Mouse (Mus musculus) cerebellum, adult 2 months (tissue): Measurements from ENCODE around the gene Gpr156.

Experiments used
- CTCF ChIP-seq: fragments of 200-500 bp; IDR thresholded peaks from 2 replicates; pipeline ENCODE4 v1.5.1; 2011; ENCODE audit warnings: low read depth, mild to moderate bottlenecking, control low read depth, low read length, moderate library complexity, borderline replicate concordance; ENCODE audit not compliant: insufficient read depth
- POLR2A ChIP-seq: fragments of 200-500 bp; IDR thresholded peaks from 2 replicates; pipeline ENCODE4 v1.6.1; 2011; ENCODE audit warnings: low read length, control low read depth, borderline replicate concordance; ENCODE audit not compliant: insufficient read depth

DNA sequence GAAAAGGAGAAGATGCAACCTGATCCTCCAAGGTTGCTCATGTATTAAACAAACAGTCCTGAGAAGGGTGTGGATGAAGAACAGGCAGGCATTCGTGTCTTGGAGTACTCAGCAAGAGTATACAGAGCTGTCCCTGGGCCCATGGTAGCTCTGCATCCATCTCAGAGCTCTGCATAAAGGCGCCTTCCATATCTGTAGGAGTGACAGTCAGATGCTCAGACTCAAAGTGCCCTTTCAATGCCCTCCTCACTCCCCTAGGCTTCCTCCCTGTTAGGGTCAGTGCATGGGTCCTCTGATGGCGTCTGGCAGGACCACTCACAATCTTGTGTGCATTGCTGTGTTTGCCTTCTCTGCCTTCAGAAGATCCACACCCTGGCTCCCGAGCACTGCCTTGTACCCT lies 36.9 kb downstream of the Gpr156 start:
- TF ChIP-seq CTCF = no peak
- no peak for TF ChIP-seq POLR2A
